Mouse (Mus musculus): ENCODE results near the gene Id2.

- TF ChIP-seq MAX (IDR thresholded peaks at IDR 0.05; ENCODE audit: low read depth) (no peak), POLR2AphosphoS2 (IDR thresholded peaks at IDR 0.05; ENCODE audit: insufficient read length, low read depth) (no peak), POLR2A (IDR thresholded peaks at IDR 0.05; ENCODE audit: insufficient read length, low read depth) (no peak), E2F4 (IDR thresholded peaks at IDR 0.05; ENCODE audit: insufficient read depth) (no peak)
Measured at GRCm38 (mm10) chr12:25044056-25044455, 52.9 kb downstream of the Id2 start.
